Comparison of ENCODE assay signal across 8 mouse cellular contexts in the genomic region with DNA sequence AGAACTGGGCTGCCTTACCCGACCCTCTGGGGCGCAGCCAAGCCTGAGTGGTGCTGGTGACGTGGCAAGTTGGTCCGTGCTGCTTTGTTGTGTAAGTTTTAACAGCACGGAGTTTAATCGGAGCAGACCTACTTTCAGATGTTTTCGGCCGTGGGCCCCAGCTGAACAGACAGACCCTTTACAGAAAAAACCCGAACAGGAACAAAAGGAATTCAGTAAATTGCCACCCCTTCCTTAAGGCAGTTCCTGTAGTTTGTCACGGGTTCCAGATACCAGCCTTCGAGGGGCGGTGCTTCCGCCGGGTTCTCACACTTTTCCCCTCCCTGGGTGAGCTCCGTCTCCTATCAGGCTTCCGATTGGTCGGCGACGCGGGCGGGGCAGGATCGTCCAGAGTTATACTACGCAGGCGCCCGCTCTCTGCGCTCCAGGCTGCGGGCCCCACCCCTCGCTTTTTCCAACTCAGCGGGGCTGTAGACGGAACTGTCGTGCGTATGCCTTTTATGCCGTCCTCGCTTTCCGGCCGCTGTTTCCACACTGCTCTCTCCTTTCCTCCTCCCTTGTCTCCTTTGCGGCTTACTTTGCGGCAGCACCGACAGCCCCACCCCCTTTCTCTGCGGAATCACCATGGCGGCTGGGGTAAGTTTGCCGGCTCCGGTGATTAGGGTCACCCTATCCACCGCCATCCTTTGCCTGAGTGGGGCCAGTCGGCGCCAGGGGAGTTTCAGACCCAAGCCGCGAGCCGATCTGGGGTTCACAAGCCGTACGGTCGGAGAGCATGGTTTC. TPM values are rescaled to one million over a fixed set of nuclear protein-coding genes. Genes with fewer than 3 reads are reported as not detected.
DNase-seq lines count a peak whose midpoint lies in the region; ATAC-seq lines count a peak whose summit lies in the region.

A gene (plus strand): TSS at position 452 of the 783 bp plus-strand sequence.

- H3K4me3 ChIP-seq in intestine, embryonic 14.5 days (ENCODE audit: low read depth, low read length), result peak within 1 kb of the TSS; percentile 93

- H3K36me3 ChIP-seq in intestine, embryonic 14.5 days (ENCODE audit: control insufficient read depth, insufficient read depth, low read length), result peaks cover 77% of the 10 kb centered on the region

- peaks cover 15% of the 10 kb centered on the region for H3K4me1 ChIP-seq in intestine, embryonic 14.5 days (replicated peaks; ENCODE audit: control insufficient read depth, insufficient read depth, low read length)

- peak; percentile 90 to 92 for DNase-seq in adrenal gland, adult 18-20 months (ENCODE audit: low spot score in 2 of 2)
- DNase-seq in embryo, embryonic 11 days, result peak; percentile 99
- DNase-seq in gastrocnemius, postnatal 25 days, result peak; percentile 100
- DNase-seq in intestine, embryonic 14.5 days (ENCODE audit: low spot score), result peak; percentile 94
- peak; percentile 99 to 100 for DNase-seq in left cerebral cortex, postnatal 14 days (ENCODE audit: low spot score in 2 of 2)
- peak; percentile 99 for DNase-seq in mesoderm, embryonic 11.5 days (ENCODE audit: low read depth, low spot score)
- peak; percentile 100 for DNase-seq in right cerebral cortex, postnatal 36 days (ENCODE audit: low spot score in 2 of 2)
- DNase-seq in yolk sac, embryonic 10.5 days (ENCODE audit: low spot score), result peak; percentile 100

- peak within 1 kb of the TSS; percentile 91 for H3K27ac ChIP-seq in intestine, embryonic 14.5 days (ENCODE audit: low read depth)

- H3K27me3 ChIP-seq in intestine, embryonic 14.5 days (replicated peaks; ENCODE audit: control insufficient read depth, insufficient read depth, low read length), result no peaks in the 10 kb centered on the region

- H3K9me3 ChIP-seq in intestine, embryonic 14.5 days (ENCODE audit: control insufficient read depth, low read length), result no peaks in the 10 kb centered on the region

- H3K4me2 ChIP-seq in intestine, embryonic 14.5 days (ENCODE audit: low read length), result peak within 1 kb of the TSS; percentile 73

- peak within 1 kb of the TSS; percentile 98 for H3K9ac ChIP-seq in intestine, embryonic 14.5 days (ENCODE audit: low read length)

- under 1% methylated on average over 52 of the region's 52 CpGs for WGBS in intestine, embryonic 14.5 days

- intact Hi-C loops in left cerebral cortex, postnatal 14 days (cut with DNase I), result no loop called here

- ATAC-seq in intestine, embryonic 14.5 days (replicated peaks; ENCODE audit: low FRiP score, low TSS enrichment, low read depth), result peak; percentile 98

RNA-seq across cellular contexts. Expression of the gene that starts here (rescaled TPM):
- total RNA-seq in adrenal gland, adult 18-20 months (2021), result 100 to 1,000 TPM; 334 to 342 TPM
- total RNA-seq in gastrocnemius, postnatal 25 days (2021), result 100 to 1,000 TPM; 464 to 492 TPM
- 501 and 531 TPM in 2 replicates for polyA plus RNA-seq in intestine, embryonic 14.5 days (2014; fragmentation: Nextera tagmentation; extraction: Ambion mirVana)
- 100 to 1,000 TPM; 188 to 198 TPM for total RNA-seq in left cerebral cortex, postnatal 14 days (2021)

Comparison
In these comparisons a context has a peak if more than half of its experiments do, and no peak if none do; other contexts are left out.
1. Peak in every context shown above with its lines: DNase-seq, ATAC-seq, H3K4me3 ChIP-seq and H3K27ac ChIP-seq.